Mouse (Mus musculus): ENCODE results near the gene Grid2. TPM values are rescaled to one million over a fixed set of nuclear protein-coding genes. Genes with fewer than 3 reads are reported as not detected.

Gene Grid2
- polyA plus RNA-seq, 1 experiment from 2014 or later = 0.76 TPM

DNA sequence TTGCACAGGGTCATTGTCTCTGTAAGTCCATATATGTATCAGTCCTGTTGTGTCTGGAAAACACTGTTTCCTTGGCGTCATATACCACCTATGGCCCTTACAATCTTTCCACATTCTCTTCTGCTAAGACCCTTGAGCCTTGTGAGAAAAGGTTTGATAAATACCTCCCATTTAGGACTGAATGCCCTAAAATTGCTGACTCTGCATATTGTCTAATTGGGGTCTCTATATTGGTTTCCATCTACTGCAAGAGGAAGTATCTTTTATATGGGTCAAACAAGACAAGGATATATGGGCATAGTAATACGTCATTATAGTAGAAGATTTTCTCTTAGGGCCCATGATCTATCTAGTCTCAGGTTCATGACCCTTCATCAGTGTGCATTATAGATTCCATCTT lies 1008.5 kb downstream of the Grid2 start:
- H3K9ac ChIP-seq (ENCODE audit: low read depth, low read length) = no peak overlapping the region
- 84% methylated on average over 2 of the region's 2 CpGs for WGBS (ENCODE audit: insufficient replicate concordance)
- no peaks in the 10 kb centered on the region for H3K4me1 ChIP-seq (ENCODE audit: control insufficient read depth, insufficient read depth, low read length)
- no peaks in the 10 kb centered on the region for H3K9me3 ChIP-seq (replicated peaks; ENCODE audit: control insufficient read depth, low read length)
- H3K4me2 ChIP-seq = no peak overlapping the region
- no peak overlapping the region for H3K4me3 ChIP-seq (ENCODE audit: low read depth, low read length)
- no peak overlapping the region for H3K27ac ChIP-seq (ENCODE audit: low read depth, low read length)
- H3K27me3 ChIP-seq (ENCODE audit: control insufficient read depth, insufficient read depth, low read length) = no peaks in the 10 kb centered on the region
- no peaks in the 10 kb centered on the region for H3K36me3 ChIP-seq (ENCODE audit: control insufficient read depth, insufficient read depth, low read length)
- ATAC-seq (replicated peaks; ENCODE audit: insufficient number of reproducible peaks, low FRiP score, low TSS enrichment) = no peak

DNA sequence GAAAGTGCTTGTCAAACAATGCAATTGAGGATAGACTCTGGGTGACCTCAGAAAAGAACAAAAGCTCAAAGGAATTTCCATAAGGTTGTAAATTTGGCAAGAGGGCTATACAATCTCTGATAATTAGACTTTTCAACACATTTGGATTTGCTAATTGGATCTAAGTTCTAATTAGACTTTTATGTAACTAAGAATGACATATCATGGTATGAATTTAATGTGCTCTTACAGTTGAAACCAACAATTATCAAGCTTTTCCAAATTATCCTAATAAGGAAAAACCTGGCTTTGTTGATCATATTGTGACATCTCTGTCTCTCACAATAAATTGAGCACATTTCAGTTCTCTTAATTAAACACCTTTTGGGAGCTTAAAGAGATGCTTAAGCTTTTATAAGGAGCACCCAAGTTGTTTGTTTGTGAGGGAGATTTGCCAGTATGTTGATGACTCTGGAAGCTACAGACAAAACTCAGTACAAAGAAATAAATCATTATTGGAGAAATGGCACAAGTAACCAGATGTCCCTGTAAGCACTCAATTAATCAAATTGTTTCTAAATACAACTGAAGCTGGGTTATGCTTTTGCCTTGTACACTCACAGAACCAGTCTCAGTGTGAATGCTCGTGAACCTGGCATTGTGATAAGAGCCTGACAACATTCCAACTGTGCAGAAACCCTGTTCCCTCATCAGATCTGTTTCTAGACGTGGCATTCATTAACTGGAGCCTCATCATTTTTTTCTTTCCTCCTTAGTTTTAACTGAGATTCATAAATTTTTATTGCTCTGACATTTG lies 1018.8 kb downstream of the Grid2 start:
- no peaks in the 10 kb centered on the region for H3K36me3 ChIP-seq (ENCODE audit: control insufficient read depth, insufficient read depth, low read length)
- no peaks in the 10 kb centered on the region for H3K4me1 ChIP-seq (ENCODE audit: control insufficient read depth, insufficient read depth, low read length)
- no peaks in the 10 kb centered on the region for H3K9me3 ChIP-seq (replicated peaks; ENCODE audit: control insufficient read depth, low read length)
- 14% methylated on average over 2 of the region's 2 CpGs for WGBS (ENCODE audit: insufficient replicate concordance)
- ATAC-seq (replicated peaks; ENCODE audit: insufficient number of reproducible peaks, low FRiP score, low TSS enrichment) = no peak
- H3K9ac ChIP-seq (ENCODE audit: low read depth, low read length) = no peak overlapping the region
- no peak overlapping the region for H3K4me3 ChIP-seq (ENCODE audit: low read depth, low read length)
- no peak overlapping the region for H3K4me2 ChIP-seq
- no peaks in the 10 kb centered on the region for H3K27me3 ChIP-seq (ENCODE audit: control insufficient read depth, insufficient read depth, low read length)
- H3K27ac ChIP-seq (ENCODE audit: low read depth, low read length) = no peak overlapping the region

- H3K36me3 ChIP-seq (ENCODE audit: control insufficient read depth, insufficient read depth, low read length) = no peaks in the 10 kb centered on the region
- H3K4me2 ChIP-seq = no peak overlapping the region
- no peak overlapping the region for H3K4me3 ChIP-seq (ENCODE audit: low read depth, low read length)
- no peaks in the 10 kb centered on the region for H3K9me3 ChIP-seq (replicated peaks; ENCODE audit: control insufficient read depth, low read length)
- no peaks in the 10 kb centered on the region for H3K27me3 ChIP-seq (ENCODE audit: control insufficient read depth, insufficient read depth, low read length)
- no peak overlapping the region for H3K27ac ChIP-seq (ENCODE audit: low read depth, low read length)
- no peak overlapping the region for H3K9ac ChIP-seq (ENCODE audit: low read depth, low read length)
- H3K4me1 ChIP-seq (ENCODE audit: control insufficient read depth, insufficient read depth, low read length) = peaks cover 3% of the 10 kb centered on the region; the same call in 1 of the 2 replicates
- ATAC-seq (replicated peaks; ENCODE audit: insufficient number of reproducible peaks, low FRiP score, low TSS enrichment) = no peak
- 83% methylated on average over 2 of the region's 2 CpGs for WGBS (ENCODE audit: insufficient replicate concordance)
Measured at GRCm38 (mm10) chr6:64279927-64280326, 1024.3 kb downstream of the Grid2 start.

GRCm38 (mm10) chr6:64293761-64294160 lies 1038.1 kb downstream of the Grid2 start:
- no peak overlapping the region for H3K27ac ChIP-seq (ENCODE audit: low read depth, low read length)
- 70% methylated on average over 1 of the region's 1 CpGs for WGBS (ENCODE audit: insufficient replicate concordance)
- no peak overlapping the region for H3K9ac ChIP-seq (ENCODE audit: low read depth, low read length)
- no peaks in the 10 kb centered on the region for H3K36me3 ChIP-seq (ENCODE audit: control insufficient read depth, insufficient read depth, low read length)
- no peak overlapping the region for H3K4me2 ChIP-seq
- H3K9me3 ChIP-seq (replicated peaks; ENCODE audit: control insufficient read depth, low read length) = no peaks in the 10 kb centered on the region
- H3K4me3 ChIP-seq (ENCODE audit: low read depth, low read length) = no peak overlapping the region
- ATAC-seq (replicated peaks; ENCODE audit: insufficient number of reproducible peaks, low FRiP score, low TSS enrichment) = no peak
- no peaks in the 10 kb centered on the region for H3K27me3 ChIP-seq (ENCODE audit: control insufficient read depth, insufficient read depth, low read length)
- H3K4me1 ChIP-seq (ENCODE audit: control insufficient read depth, insufficient read depth, low read length) = no peaks in the 10 kb centered on the region

- no peaks in the 10 kb centered on the region for H3K4me1 ChIP-seq (ENCODE audit: control insufficient read depth, insufficient read depth, low read length)
- no peak for ATAC-seq (replicated peaks; ENCODE audit: insufficient number of reproducible peaks, low FRiP score, low TSS enrichment)
Measured at GRCm38 (mm10) chr6:64297633-64298032, 1042.0 kb downstream of the Grid2 start.

DNA sequence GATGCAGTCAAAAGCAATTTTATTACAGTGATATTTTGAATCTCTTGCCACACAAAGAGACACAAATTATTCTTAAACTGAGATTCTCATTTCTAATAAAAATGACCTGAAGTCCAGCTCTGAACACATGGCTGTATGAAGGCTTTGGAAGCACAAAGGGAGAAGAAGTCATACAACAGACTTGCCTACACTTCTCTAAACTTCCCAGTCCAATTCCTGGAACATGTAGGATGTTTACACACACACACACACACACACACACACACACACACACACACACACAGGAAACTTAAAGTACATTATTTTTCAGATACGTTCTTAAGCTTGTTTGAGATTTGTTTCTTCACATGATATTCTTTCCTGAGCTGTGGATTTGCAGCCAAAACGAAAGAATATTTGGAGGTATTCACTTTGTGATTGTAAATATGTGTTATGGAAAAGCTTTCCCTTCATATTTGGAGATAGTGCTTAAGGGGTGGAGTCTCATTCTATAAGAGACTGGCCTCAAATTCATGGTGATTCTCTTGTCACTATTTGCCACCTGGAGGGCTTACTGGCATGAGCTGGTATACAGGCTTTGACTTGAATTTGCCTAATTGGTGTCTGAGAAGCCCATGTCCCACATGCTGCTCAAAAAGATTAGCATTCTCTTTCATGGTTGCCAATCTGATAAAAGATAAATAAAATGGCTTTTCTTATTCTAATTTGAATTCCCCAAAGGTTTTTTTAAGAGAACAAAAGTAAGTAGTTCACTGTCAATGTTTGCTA lies 1049.2 kb downstream of the Grid2 start:
- H3K9ac ChIP-seq (ENCODE audit: low read depth, low read length) = no peak overlapping the region
- H3K4me3 ChIP-seq (ENCODE audit: low read depth, low read length) = no peak overlapping the region
- no peaks in the 10 kb centered on the region for H3K27me3 ChIP-seq (ENCODE audit: control insufficient read depth, insufficient read depth, low read length)
- no peaks in the 10 kb centered on the region for H3K36me3 ChIP-seq (ENCODE audit: control insufficient read depth, insufficient read depth, low read length)
- H3K27ac ChIP-seq (ENCODE audit: low read depth, low read length) = no peak overlapping the region
- whole genome bisulfite sequencing (ENCODE audit: insufficient replicate concordance) = 69% methylated on average over 2 of the region's 2 CpGs
- no peak for ATAC-seq (replicated peaks; ENCODE audit: insufficient number of reproducible peaks, low FRiP score, low TSS enrichment)
- no peak overlapping the region for H3K4me2 ChIP-seq
- no peaks in the 10 kb centered on the region for H3K9me3 ChIP-seq (replicated peaks; ENCODE audit: control insufficient read depth, low read length)
- no peaks in the 10 kb centered on the region for H3K4me1 ChIP-seq (ENCODE audit: control insufficient read depth, insufficient read depth, low read length)

More at GRCm38 (mm10) chr6:64297633-64298032, 1042.0 kb downstream of the Grid2 start:
- H3K27me3 ChIP-seq (ENCODE audit: control insufficient read depth, insufficient read depth, low read length) = no peaks in the 10 kb centered on the region
- H3K27ac ChIP-seq (ENCODE audit: low read depth, low read length) = no peak overlapping the region
- H3K9ac ChIP-seq (ENCODE audit: low read depth, low read length) = no peak overlapping the region
- H3K9me3 ChIP-seq (replicated peaks; ENCODE audit: control insufficient read depth, low read length) = no peaks in the 10 kb centered on the region
- H3K4me2 ChIP-seq = no peak overlapping the region
- WGBS (ENCODE audit: insufficient replicate concordance) = 58% methylated on average over 1 of the region's 1 CpGs
- H3K4me3 ChIP-seq (ENCODE audit: low read depth, low read length) = no peak overlapping the region
- no peaks in the 10 kb centered on the region for H3K36me3 ChIP-seq (ENCODE audit: control insufficient read depth, insufficient read depth, low read length)

GRCm38 (mm10) chr6:64308631-64309030 lies 1053.0 kb downstream of the Grid2 start:
- Histone ChIP-seq H3K27ac (ENCODE audit: low read depth, low read length) (no peak overlapping the region), H3K4me1 (ENCODE audit: control insufficient read depth, insufficient read depth, low read length) (no peaks in the 10 kb centered on the region), H3K4me3 (ENCODE audit: low read depth, low read length) (no peak overlapping the region), H3K9me3 (replicated peaks; ENCODE audit: control insufficient read depth, low read length) (no peaks in the 10 kb centered on the region), H3K4me2 (no peak overlapping the region), H3K36me3 (ENCODE audit: control insufficient read depth, insufficient read depth, low read length) (no peaks in the 10 kb centered on the region), H3K27me3 (ENCODE audit: control insufficient read depth, insufficient read depth, low read length) (no peaks in the 10 kb centered on the region), H3K9ac (ENCODE audit: low read depth, low read length) (no peak overlapping the region)
- no peak for ATAC-seq (replicated peaks; ENCODE audit: insufficient number of reproducible peaks, low FRiP score, low TSS enrichment)
- 72% methylated on average over 1 of the region's 1 CpGs for WGBS (ENCODE audit: insufficient replicate concordance)

GRCm38 (mm10) chr6:64313132-64313531 lies 1057.5 kb downstream of the Grid2 start:
- ATAC-seq (replicated peaks; ENCODE audit: insufficient number of reproducible peaks, low FRiP score, low TSS enrichment) = no peak
- Histone ChIP-seq H3K4me1 (ENCODE audit: control insufficient read depth, insufficient read depth, low read length) (no peaks in the 10 kb centered on the region), H3K4me3 (ENCODE audit: low read depth, low read length) (no peak overlapping the region), H3K9me3 (replicated peaks; ENCODE audit: control insufficient read depth, low read length) (no peaks in the 10 kb centered on the region), H3K27ac (ENCODE audit: low read depth, low read length) (no peak overlapping the region), H3K27me3 (ENCODE audit: control insufficient read depth, insufficient read depth, low read length) (no peaks in the 10 kb centered on the region), H3K36me3 (ENCODE audit: control insufficient read depth, insufficient read depth, low read length) (no peaks in the 10 kb centered on the region), H3K4me2 (no peak overlapping the region), H3K9ac (ENCODE audit: low read depth, low read length) (no peak overlapping the region)
- 73% methylated on average over 1 of the region's 1 CpGs for WGBS (ENCODE audit: insufficient replicate concordance)

Data from heart, embryonic 11.5 days (tissue).